Mouse (Mus musculus): ENCODE measurements at regions not wholly inside any gene's neighbourhood (a gene's known extent, or its start where the extent isn't known, plus 50 kb on each side); places are given as distances from the start of the nearest gene placed in this dataset.

GRCm38 (mm10) chr3:65457931-65458330 is 65.5 kb upstream of the Ssr3 start:
- Histone ChIP-seq H3K4me1 (ENCODE audit: control insufficient read depth, insufficient read depth, low read length) (peaks cover 5% of the 10 kb centered on the region; the same call in 1 of the 2 replicates), H3K9ac (ENCODE audit: low read depth, low read length) (no peak overlapping the region), H3K9me3 (ENCODE audit: control insufficient read depth, low read length) (peaks cover 6% of the 10 kb centered on the region; the same call in 1 of the 2 replicates), H3K27me3 (replicated peaks; ENCODE audit: control insufficient read depth, insufficient read depth, low read length) (no peaks in the 10 kb centered on the region), H3K36me3 (ENCODE audit: control insufficient read depth, insufficient read depth, low read length) (no peaks in the 10 kb centered on the region), H3K4me3 (ENCODE audit: low read depth, low read length) (no peak overlapping the region), H3K4me2 (ENCODE audit: low read depth, low read length) (no peak overlapping the region), H3K27ac (replicated peaks; ENCODE audit: low read depth, low read length) (no peak overlapping the region)
- whole genome bisulfite sequencing: 79% methylated on average over 6 of the region's 6 CpGs
- ATAC-seq (ENCODE audit: low read depth): no peak
- no peak for DNase-seq (ENCODE audit: low spot score)

- peak; percentile 94 for ATAC-seq (ENCODE audit: low read depth)
- Histone ChIP-seq H3K36me3 (ENCODE audit: control insufficient read depth, insufficient read depth, low read length) (no peaks in the 10 kb centered on the region), H3K9ac (ENCODE audit: low read depth, low read length) (0 out of 2 replicates have a peak overlapping the region, but pooled peaks have one; percentile 7), H3K27me3 (replicated peaks; ENCODE audit: control insufficient read depth, insufficient read depth, low read length) (no peaks in the 10 kb centered on the region), H3K4me1 (ENCODE audit: control insufficient read depth, insufficient read depth, low read length) (peaks cover 5% of the 10 kb centered on the region; the same call in 1 of the 2 replicates), H3K9me3 (ENCODE audit: control insufficient read depth, low read length) (peaks cover 6% of the 10 kb centered on the region; the same call in 1 of the 2 replicates), H3K4me2 (ENCODE audit: low read depth, low read length) (peak overlapping the region; percentile 0; the same call in 1 of the 2 replicates), H3K27ac (replicated peaks; ENCODE audit: low read depth, low read length) (peak overlapping the region; percentile 71), H3K4me3 (ENCODE audit: low read depth, low read length) (no peak overlapping the region)
- DNase-seq (ENCODE audit: low spot score): peak; percentile 92
- 27% methylated on average over 14 of the region's 14 CpGs for WGBS
These were observed 63.3 kb upstream of the Ssr3 start for GRCm38 (mm10) chr3:65455597-65456284.

GRCm38 (mm10) chr3:65454301-65454700 is 61.9 kb upstream of the Ssr3 start:
- peaks cover 6% of the 10 kb centered on the region; the same call in 1 of the 2 replicates for H3K9me3 ChIP-seq (ENCODE audit: control insufficient read depth, low read length)
- H3K4me3 ChIP-seq (ENCODE audit: low read depth, low read length): no peak overlapping the region
- H3K4me1 ChIP-seq (ENCODE audit: control insufficient read depth, insufficient read depth, low read length): peaks cover 5% of the 10 kb centered on the region; the same call in 1 of the 2 replicates
- no peak overlapping the region for H3K27ac ChIP-seq (replicated peaks; ENCODE audit: low read depth, low read length)
- 93% methylated on average over 7 of the region's 7 CpGs for WGBS
- no peak for DNase-seq (ENCODE audit: low spot score)
- H3K4me2 ChIP-seq (ENCODE audit: low read depth, low read length): no peak overlapping the region
- no peaks in the 10 kb centered on the region for H3K27me3 ChIP-seq (replicated peaks; ENCODE audit: control insufficient read depth, insufficient read depth, low read length)
- H3K9ac ChIP-seq (ENCODE audit: low read depth, low read length): no peak overlapping the region
- H3K36me3 ChIP-seq (ENCODE audit: control insufficient read depth, insufficient read depth, low read length): no peaks in the 10 kb centered on the region
- ATAC-seq (ENCODE audit: low read depth): no peak

- DNase-seq (ENCODE audit: low spot score) (no peak), ATAC-seq (ENCODE audit: low read depth) (no peak)
- Histone ChIP-seq H3K4me1 (ENCODE audit: control insufficient read depth, insufficient read depth, low read length) (no peaks in the 10 kb centered on the region), H3K9ac (ENCODE audit: low read depth, low read length) (no peak overlapping the region), H3K9me3 (ENCODE audit: control insufficient read depth, low read length) (0 out of 2 replicates have a peak, but pooled peaks cover under 1% of the 10 kb centered on the region), H3K36me3 (ENCODE audit: control insufficient read depth, insufficient read depth, low read length) (no peaks in the 10 kb centered on the region), H3K27me3 (replicated peaks; ENCODE audit: control insufficient read depth, insufficient read depth, low read length) (no peaks in the 10 kb centered on the region), H3K27ac (replicated peaks; ENCODE audit: low read depth, low read length) (no peak overlapping the region), H3K4me2 (ENCODE audit: low read depth, low read length) (no peak overlapping the region), H3K4me3 (ENCODE audit: low read depth, low read length) (no peak overlapping the region)
- 86% methylated on average over 1 of the region's 1 CpGs for WGBS
These were observed 56.8 kb upstream of the Ssr3 start for GRCm38 (mm10) chr3:65449176-65449575.

GRCm38 (mm10) chr3:65443701-65444100 is 51.3 kb upstream of the Ssr3 start:
- Histone ChIP-seq H3K4me2 (ENCODE audit: low read depth, low read length) (no peak overlapping the region), H3K9ac (ENCODE audit: low read depth, low read length) (no peak overlapping the region), H3K4me1 (ENCODE audit: control insufficient read depth, insufficient read depth, low read length) (peaks cover 20% of the 10 kb centered on the region), H3K27me3 (replicated peaks; ENCODE audit: control insufficient read depth, insufficient read depth, low read length) (no peaks in the 10 kb centered on the region), H3K9me3 (ENCODE audit: control insufficient read depth, low read length) (no peaks in the 10 kb centered on the region), H3K36me3 (ENCODE audit: control insufficient read depth, insufficient read depth, low read length) (no peaks in the 10 kb centered on the region), H3K4me3 (ENCODE audit: low read depth, low read length) (no peak overlapping the region), H3K27ac (replicated peaks; ENCODE audit: low read depth, low read length) (no peak overlapping the region)
- ATAC-seq (ENCODE audit: low read depth) (no peak), DNase-seq (ENCODE audit: low spot score) (no peak)
- 41% methylated on average over 1 of the region's 1 CpGs for WGBS

GRCm38 (mm10) chr3:65442946-65443345 is 50.5 kb upstream of the Ssr3 start:
- 0 out of 2 replicates have a peak overlapping the region, but pooled peaks have one; percentile 9 for H3K9ac ChIP-seq (ENCODE audit: low read depth, low read length)
- H3K4me3 ChIP-seq (ENCODE audit: low read depth, low read length): no peak overlapping the region
- whole genome bisulfite sequencing: 44% methylated on average over 8 of the region's 8 CpGs
- peaks cover 20% of the 10 kb centered on the region for H3K4me1 ChIP-seq (ENCODE audit: control insufficient read depth, insufficient read depth, low read length)
- H3K4me2 ChIP-seq (ENCODE audit: low read depth, low read length): no peak overlapping the region
- DNase-seq (ENCODE audit: low spot score) (no peak), ATAC-seq (ENCODE audit: low read depth) (no peak)
- no peak overlapping the region for H3K27ac ChIP-seq (replicated peaks; ENCODE audit: low read depth, low read length)
- H3K36me3 ChIP-seq (ENCODE audit: control insufficient read depth, insufficient read depth, low read length): no peaks in the 10 kb centered on the region
- no peaks in the 10 kb centered on the region for H3K9me3 ChIP-seq (ENCODE audit: control insufficient read depth, low read length)
- H3K27me3 ChIP-seq (replicated peaks; ENCODE audit: control insufficient read depth, insufficient read depth, low read length): no peaks in the 10 kb centered on the region

DNA sequence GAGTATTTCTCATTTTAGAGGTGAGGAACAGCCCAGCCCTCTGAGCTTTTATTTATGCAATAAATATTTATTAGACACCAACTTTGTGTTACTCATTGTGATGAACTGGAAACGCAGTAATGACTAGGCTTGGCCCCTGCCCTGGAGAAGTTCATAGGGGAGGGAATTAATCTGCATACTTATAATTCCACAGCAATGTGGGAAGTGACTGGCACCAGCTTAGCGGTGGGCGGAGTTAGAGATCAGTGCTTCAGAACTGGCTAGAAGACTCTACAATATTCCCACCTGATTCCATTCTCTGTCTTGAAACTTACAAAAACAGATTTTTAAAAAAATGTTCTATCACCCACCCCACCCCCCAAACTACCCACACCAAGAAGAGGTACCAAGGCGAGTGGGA is 49.8 kb upstream of the Ssr3 start:
- H3K4me3 ChIP-seq (ENCODE audit: low read depth, low read length): no peak overlapping the region
- peak overlapping the region; percentile 67; the same call in 1 of the 2 replicates for H3K27ac ChIP-seq (replicated peaks; ENCODE audit: low read depth, low read length)
- WGBS: 68% methylated on average over 4 of the region's 4 CpGs
- ATAC-seq (ENCODE audit: low read depth): no peak
- H3K9ac ChIP-seq (ENCODE audit: low read depth, low read length): no peak overlapping the region
- peaks cover 20% of the 10 kb centered on the region for H3K4me1 ChIP-seq (ENCODE audit: control insufficient read depth, insufficient read depth, low read length)
- H3K27me3 ChIP-seq (replicated peaks; ENCODE audit: control insufficient read depth, insufficient read depth, low read length): no peaks in the 10 kb centered on the region
- H3K36me3 ChIP-seq (ENCODE audit: control insufficient read depth, insufficient read depth, low read length): no peaks in the 10 kb centered on the region
- H3K9me3 ChIP-seq (ENCODE audit: control insufficient read depth, low read length): no peaks in the 10 kb centered on the region
- H3K4me2 ChIP-seq (ENCODE audit: low read depth, low read length): no peak overlapping the region
- peak; percentile 30 for DNase-seq (ENCODE audit: low spot score)

Data from embryonic facial prominence, embryonic 14.5 days (tissue).